Mouse (Mus musculus): ENCODE results near the gene Thoc6. TPM values are rescaled to one million over a fixed set of nuclear protein-coding genes. Genes with fewer than 3 reads are reported as not detected.

Gene Thoc6
- polyA plus RNA-seq, 1 experiment from 2014 or later, result 37.0 TPM

GRCm38 (mm10) chr17:23703301-23703700 is 29.6 kb upstream of the Thoc6 start:
- H3K4me1 ChIP-seq (ENCODE audit: control insufficient read depth, insufficient read depth, low read length), result peaks cover 5% of the 10 kb centered on the region; the same call in 1 of the 2 replicates
- peaks cover 10% of the 10 kb centered on the region; the same call in 1 of the 2 replicates for H3K27me3 ChIP-seq (ENCODE audit: control insufficient read depth, insufficient read depth, low read length)
- H3K36me3 ChIP-seq (ENCODE audit: control insufficient read depth, insufficient read depth, low read length), result no peaks in the 10 kb centered on the region
- no peak overlapping the region for H3K27ac ChIP-seq (ENCODE audit: low read length)
- 81% methylated on average over 9 of the region's 9 CpGs for WGBS
- no peak overlapping the region for H3K4me3 ChIP-seq (replicated peaks; ENCODE audit: low read length)
- H3K9me3 ChIP-seq (replicated peaks; ENCODE audit: control insufficient read depth, low read length), result no peaks in the 10 kb centered on the region
- H3K4me2 ChIP-seq (ENCODE audit: low read depth, low read length), result no peak overlapping the region
- no peak for ATAC-seq (ENCODE audit: insufficient read depth, low FRiP score)
- no peak overlapping the region for H3K9ac ChIP-seq (ENCODE audit: low read length)

DNA sequence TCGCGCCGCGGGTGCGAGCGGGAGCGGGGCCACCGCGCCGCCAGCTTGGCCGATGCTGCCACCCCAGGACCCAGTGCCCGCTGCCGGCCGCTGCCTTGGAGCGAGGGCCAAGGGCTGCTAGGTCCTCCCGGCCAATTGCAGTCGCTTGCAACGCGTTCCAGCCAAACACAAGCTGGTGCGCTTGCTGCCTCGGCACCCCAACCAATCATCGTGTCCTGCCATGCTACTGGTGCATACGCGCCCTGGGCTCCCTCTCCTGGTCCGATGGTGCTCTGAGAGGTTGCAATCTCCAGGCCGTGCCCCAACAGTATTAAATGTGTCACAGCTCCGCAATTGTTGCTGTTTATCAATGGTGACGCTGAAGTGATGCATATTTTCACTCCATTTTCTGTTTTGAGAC is 26.4 kb upstream of the Thoc6 start:
- WGBS, result under 1% methylated on average over 28 of the region's 28 CpGs
- Histone ChIP-seq H3K4me3 (replicated peaks; ENCODE audit: low read length) (peak overlapping the region; percentile 69), H3K27me3 (ENCODE audit: control insufficient read depth, insufficient read depth, low read length) (peaks cover 10% of the 10 kb centered on the region; the same call in 1 of the 2 replicates), H3K4me1 (ENCODE audit: control insufficient read depth, insufficient read depth, low read length) (peaks cover 5% of the 10 kb centered on the region; the same call in 1 of the 2 replicates), H3K9me3 (replicated peaks; ENCODE audit: control insufficient read depth, low read length) (no peaks in the 10 kb centered on the region), H3K9ac (ENCODE audit: low read length) (peak overlapping the region; percentile 68), H3K4me2 (ENCODE audit: low read depth, low read length) (peak overlapping the region; percentile 100), H3K36me3 (ENCODE audit: control insufficient read depth, insufficient read depth, low read length) (no peaks in the 10 kb centered on the region), H3K27ac (ENCODE audit: low read length) (no peak overlapping the region)
- ATAC-seq (ENCODE audit: insufficient read depth, low FRiP score), result peak; percentile 95

DNA sequence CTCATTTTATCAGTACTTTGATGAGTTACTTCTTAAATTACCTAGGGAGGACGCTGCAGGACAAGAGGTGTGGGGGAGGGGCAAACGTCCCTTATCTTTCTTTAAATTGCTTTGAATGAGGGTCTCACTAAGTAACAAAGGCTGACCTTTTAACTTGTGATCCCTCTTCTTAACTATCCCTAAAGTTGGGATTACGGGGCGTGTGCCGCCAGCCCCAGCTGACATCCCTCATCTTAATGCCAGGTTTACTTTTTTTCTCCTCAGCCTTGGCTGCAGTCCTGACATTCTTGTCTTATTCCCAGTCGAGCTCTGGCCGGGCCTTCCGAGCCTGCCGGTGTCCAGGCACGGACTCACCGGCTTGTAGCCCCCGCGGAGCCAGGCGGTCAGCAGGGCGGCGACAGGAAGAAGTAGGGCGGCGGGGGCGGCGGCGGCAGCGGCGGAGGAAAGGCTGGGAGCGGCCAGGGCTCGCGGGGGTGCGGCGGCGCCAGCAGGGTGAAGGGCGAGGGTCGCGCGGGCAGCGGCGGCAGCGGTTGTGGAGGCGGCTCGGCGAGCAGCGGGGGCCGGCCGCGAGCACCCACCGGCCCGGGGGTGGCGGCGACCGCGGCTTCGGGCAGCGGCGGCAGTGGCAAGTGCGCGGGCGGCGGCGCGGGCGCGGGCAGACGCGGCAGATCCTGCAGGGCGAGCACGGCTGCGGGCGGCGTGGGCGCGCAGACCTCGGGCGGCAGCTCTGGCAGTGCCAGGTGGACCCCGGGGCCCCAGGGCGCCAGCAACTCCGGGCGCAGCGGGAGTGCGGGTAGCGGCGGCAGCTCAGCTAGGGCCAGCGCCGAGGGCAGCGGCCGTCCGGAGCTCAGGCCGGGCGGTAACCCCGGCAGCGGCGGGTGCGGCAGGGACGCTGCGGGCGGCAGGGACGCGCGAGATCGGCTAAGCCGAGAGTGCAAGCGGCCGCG is 25.7 kb upstream of the Thoc6 start:
- under 1% methylated on average over 99 of the region's 101 CpGs for WGBS
- H3K4me3 ChIP-seq (replicated peaks; ENCODE audit: low read length), result peak overlapping the region; percentile 69
- peaks cover 10% of the 10 kb centered on the region; the same call in 1 of the 2 replicates for H3K27me3 ChIP-seq (ENCODE audit: control insufficient read depth, insufficient read depth, low read length)
- peak overlapping the region; percentile 68 for H3K9ac ChIP-seq (ENCODE audit: low read length)
- H3K36me3 ChIP-seq (ENCODE audit: control insufficient read depth, insufficient read depth, low read length), result no peaks in the 10 kb centered on the region
- peaks cover 5% of the 10 kb centered on the region; the same call in 1 of the 2 replicates for H3K4me1 ChIP-seq (ENCODE audit: control insufficient read depth, insufficient read depth, low read length)
- peak overlapping the region; percentile 100 for H3K4me2 ChIP-seq (ENCODE audit: low read depth, low read length)
- peak; percentile 45; the same call in 1 of the 2 replicates for ATAC-seq (ENCODE audit: insufficient read depth, low FRiP score)
- no peaks in the 10 kb centered on the region for H3K9me3 ChIP-seq (replicated peaks; ENCODE audit: control insufficient read depth, low read length)
- H3K27ac ChIP-seq (ENCODE audit: low read length), result no peak overlapping the region

DNA sequence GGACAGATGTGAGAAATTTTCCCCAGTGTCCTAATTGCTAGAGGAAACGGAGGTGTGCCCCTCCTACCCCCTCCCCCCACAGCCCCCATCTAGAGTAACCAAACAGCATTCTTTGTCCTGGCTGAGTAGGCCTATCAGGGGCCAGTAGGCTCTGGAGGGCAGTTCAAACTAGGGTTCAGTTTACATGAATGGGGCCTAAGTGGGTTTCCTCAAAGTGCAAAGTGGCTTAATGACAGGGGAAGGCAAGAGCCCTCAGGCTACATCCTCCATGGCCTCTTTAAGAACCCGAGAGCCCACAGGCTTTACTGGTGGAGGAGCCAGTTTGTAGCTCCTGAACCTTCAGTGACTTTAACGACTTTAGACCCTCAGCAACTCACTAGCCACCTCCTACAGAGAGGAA is 22.1 kb upstream of the Thoc6 start:
- Histone ChIP-seq H3K27ac (ENCODE audit: low read length) (no peak overlapping the region), H3K4me3 (replicated peaks; ENCODE audit: low read length) (no peak overlapping the region), H3K36me3 (ENCODE audit: control insufficient read depth, insufficient read depth, low read length) (no peaks in the 10 kb centered on the region), H3K4me1 (ENCODE audit: control insufficient read depth, insufficient read depth, low read length) (peaks cover 5% of the 10 kb centered on the region; the same call in 1 of the 2 replicates), H3K4me2 (ENCODE audit: low read depth, low read length) (no peak overlapping the region), H3K27me3 (ENCODE audit: control insufficient read depth, insufficient read depth, low read length) (peaks cover 5% of the 10 kb centered on the region; the same call in 1 of the 2 replicates), H3K9ac (ENCODE audit: low read length) (no peak overlapping the region), H3K9me3 (replicated peaks; ENCODE audit: control insufficient read depth, low read length) (no peaks in the 10 kb centered on the region)
- 23% methylated on average over 3 of the region's 3 CpGs for WGBS
- ATAC-seq (ENCODE audit: insufficient read depth, low FRiP score), result no peak

GRCm38 (mm10) chr17:23694491-23694890 is 20.8 kb upstream of the Thoc6 start:
- no peak for ATAC-seq (ENCODE audit: insufficient read depth, low FRiP score)
- H3K4me3 ChIP-seq (replicated peaks; ENCODE audit: low read length), result no peak overlapping the region
- WGBS, result 73% methylated on average over 1 of the region's 1 CpGs

GRCm38 (mm10) chr17:23683856-23684672 is 10.4 kb upstream of the Thoc6 start, which contains the start of gene Cldn9:
Gene Cldn9 (minus strand): TSS chr17:23684026.
- Histone ChIP-seq H3K4me2 (ENCODE audit: low read depth, low read length) (peak within 1 kb of the TSS; percentile 17), H3K36me3 (ENCODE audit: control insufficient read depth, insufficient read depth, low read length) (no peaks in the 10 kb centered on the region), H3K27ac (ENCODE audit: low read length) (no peak within 1 kb of the TSS), H3K9ac (ENCODE audit: low read length) (peak within 1 kb of the TSS; percentile 16; the same call in 1 of the 2 replicates), H3K27me3 (ENCODE audit: control insufficient read depth, insufficient read depth, low read length) (peaks cover 25% of the 10 kb centered on the region), H3K4me3 (replicated peaks; ENCODE audit: low read length) (no peak within 1 kb of the TSS), H3K9me3 (replicated peaks; ENCODE audit: control insufficient read depth, low read length) (no peaks in the 10 kb centered on the region), H3K4me1 (ENCODE audit: control insufficient read depth, insufficient read depth, low read length) (peaks cover 20% of the 10 kb centered on the region; the same call in 1 of the 2 replicates)
- WGBS, result 20% methylated on average over 15 of the region's 15 CpGs
- ATAC-seq (ENCODE audit: insufficient read depth, low FRiP score), result no peak; the same call in 1 of the 2 replicates

More at GRCm38 (mm10) chr17:23694491-23694890, 20.8 kb upstream of the Thoc6 start:
- no peaks in the 10 kb centered on the region for H3K36me3 ChIP-seq (ENCODE audit: control insufficient read depth, insufficient read depth, low read length)
- 0 out of 2 replicates have a peak, but pooled peaks cover 2% of the 10 kb centered on the region for H3K27me3 ChIP-seq (ENCODE audit: control insufficient read depth, insufficient read depth, low read length)
- no peak overlapping the region for H3K4me2 ChIP-seq (ENCODE audit: low read depth, low read length)
- no peaks in the 10 kb centered on the region for H3K9me3 ChIP-seq (replicated peaks; ENCODE audit: control insufficient read depth, low read length)
- H3K27ac ChIP-seq (ENCODE audit: low read length), result no peak overlapping the region
- no peak overlapping the region for H3K9ac ChIP-seq (ENCODE audit: low read length)
- H3K4me1 ChIP-seq (ENCODE audit: control insufficient read depth, insufficient read depth, low read length), result peaks cover 3% of the 10 kb centered on the region; the same call in 1 of the 2 replicates

GRCm38 (mm10) chr17:23683226-23683625 is 9.5 kb upstream of the Thoc6 start:
- H3K4me2 ChIP-seq (ENCODE audit: low read depth, low read length), result peak overlapping the region; percentile 17
- ATAC-seq (ENCODE audit: insufficient read depth, low FRiP score), result no peak
- H3K4me3 ChIP-seq (replicated peaks; ENCODE audit: low read length), result no peak overlapping the region
- peak overlapping the region; percentile 16; the same call in 1 of the 2 replicates for H3K9ac ChIP-seq (ENCODE audit: low read length)
- H3K9me3 ChIP-seq (replicated peaks; ENCODE audit: control insufficient read depth, low read length), result no peaks in the 10 kb centered on the region
- H3K27ac ChIP-seq (ENCODE audit: low read length), result no peak overlapping the region
- 22% methylated on average over 15 of the region's 15 CpGs for WGBS
- no peaks in the 10 kb centered on the region for H3K36me3 ChIP-seq (ENCODE audit: control insufficient read depth, insufficient read depth, low read length)
- peaks cover 20% of the 10 kb centered on the region; the same call in 1 of the 2 replicates for H3K4me1 ChIP-seq (ENCODE audit: control insufficient read depth, insufficient read depth, low read length)
- H3K27me3 ChIP-seq (ENCODE audit: control insufficient read depth, insufficient read depth, low read length), result peaks cover 28% of the 10 kb centered on the region

- Histone ChIP-seq H3K9ac (ENCODE audit: low read length) (no peak overlapping the region), H3K27ac (ENCODE audit: low read length) (no peak overlapping the region), H3K36me3 (ENCODE audit: control insufficient read depth, insufficient read depth, low read length) (no peaks in the 10 kb centered on the region), H3K4me3 (replicated peaks; ENCODE audit: low read length) (no peak overlapping the region), H3K4me1 (ENCODE audit: control insufficient read depth, insufficient read depth, low read length) (peaks cover 24% of the 10 kb centered on the region; the same call in 1 of the 2 replicates), H3K27me3 (ENCODE audit: control insufficient read depth, insufficient read depth, low read length) (peaks cover 28% of the 10 kb centered on the region), H3K4me2 (ENCODE audit: low read depth, low read length) (no peak overlapping the region), H3K9me3 (replicated peaks; ENCODE audit: control insufficient read depth, low read length) (no peaks in the 10 kb centered on the region)
- 61% methylated on average over 3 of the region's 3 CpGs for WGBS
- ATAC-seq (ENCODE audit: insufficient read depth, low FRiP score), result no peak
Observed at GRCm38 (mm10) chr17:23682530-23682929, 8.8 kb upstream of the Thoc6 start.

Measured in stomach, embryonic 16.5 days (tissue).